Comparison of ENCODE assay signal across 23 mouse cellular contexts in genomic region chr2:73343701-73344100, GRCm38 (mm10).
"Had no signal": no experiment of that assay in that cellular context is flagged by ENCODE, and none has a peak within 500 bp of the region (broad histone marks: within the 10 kb centered on the region; RNA-seq: fewer than 3 reads in every experiment).

No protein-coding gene starts in this region.

- H3K4me1 ChIP-seq: heart, embryonic 15.5 days; kidney, embryonic 15.5 days had no signal

- DNase-seq: forebrain, postnatal 0 days; gastrocnemius, postnatal 14 days; gastrocnemius, postnatal 36 days; heart, adult 2 months; heart, postnatal 14 days; heart, postnatal 36 days; kidney, adult 11 months; kidney, adult 2 months; kidney, adult 9 months; kidney, postnatal 14 days; kidney, postnatal 36 days; left cerebral cortex, postnatal 4 days had no signal

- H3K27ac ChIP-seq: heart, adult 2 months; heart, embryonic 13.5 days; heart, embryonic 15.5 days; hindbrain, embryonic 13.5 days; hindbrain, embryonic 15.5 days; hindbrain, postnatal 0 days; kidney, embryonic 15.5 days; kidney, postnatal 0 days; limb, embryonic 13.5 days; limb, embryonic 15.5 days had no signal

- H3K27me3 ChIP-seq: heart, embryonic 13.5 days; heart, embryonic 15.5 days; hindbrain, embryonic 13.5 days; hindbrain, embryonic 15.5 days; kidney, embryonic 15.5 days; limb, embryonic 13.5 days; limb, embryonic 15.5 days had no signal

- H3K4me3 ChIP-seq: heart, adult 2 months; heart, embryonic 13.5 days; heart, embryonic 15.5 days; hindbrain, embryonic 13.5 days; hindbrain, embryonic 15.5 days; kidney, embryonic 15.5 days; limb, embryonic 13.5 days; limb, embryonic 15.5 days had no signal

- H3K9me3 ChIP-seq: heart, embryonic 13.5 days; heart, embryonic 15.5 days; hindbrain, embryonic 13.5 days; hindbrain, embryonic 15.5 days; kidney, embryonic 15.5 days; limb, embryonic 13.5 days; limb, embryonic 15.5 days had no signal

- H3K9ac ChIP-seq: forebrain, postnatal 0 days; heart, embryonic 13.5 days; heart, embryonic 15.5 days; hindbrain, embryonic 13.5 days; hindbrain, embryonic 15.5 days; kidney, embryonic 15.5 days; limb, embryonic 13.5 days; limb, embryonic 15.5 days had no signal

- H3K4me2 ChIP-seq: heart, embryonic 11.5 days; heart, embryonic 13.5 days; heart, embryonic 15.5 days; hindbrain, embryonic 13.5 days; hindbrain, embryonic 15.5 days; kidney, embryonic 15.5 days; limb, embryonic 13.5 days; limb, embryonic 15.5 days had no signal

- H3K36me3 ChIP-seq: heart, embryonic 13.5 days; heart, embryonic 15.5 days; hindbrain, embryonic 13.5 days; hindbrain, embryonic 15.5 days; kidney, embryonic 15.5 days; limb, embryonic 13.5 days; limb, embryonic 15.5 days had no signal

- ATAC-seq: forebrain, postnatal 0 days; hindbrain, postnatal 0 days; intestine, embryonic 16.5 days had no signal
